In the genomic region with DNA sequence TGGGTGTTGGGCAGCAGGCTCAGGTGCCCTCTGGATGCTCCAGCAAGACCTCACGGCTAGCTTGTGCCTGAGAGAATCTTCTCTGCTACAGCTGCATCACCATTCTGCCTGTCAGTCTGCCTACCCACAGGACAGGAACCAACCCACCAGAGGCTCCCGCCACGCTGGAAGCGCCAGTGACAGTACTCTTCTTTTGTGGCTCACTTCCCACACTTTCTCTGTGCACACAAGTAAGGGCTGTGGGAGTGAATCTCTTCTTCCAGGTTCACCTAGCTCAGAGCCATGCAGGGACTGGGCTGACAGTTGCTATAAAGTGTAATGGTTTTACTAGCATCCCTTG, we compare ENCODE assay signal across 11 mouse cellular contexts. TPM values are rescaled to one million over a fixed set of nuclear protein-coding genes. Genes with fewer than 3 reads are reported as not detected.
DNase-seq lines count a peak whose midpoint lies in the region; ATAC-seq lines count a peak whose summit lies in the region.
"Had no signal": no experiment of that assay in that cellular context is flagged by ENCODE, and none has a peak within 500 bp of the region (broad histone marks: within the 10 kb centered on the region; RNA-seq: fewer than 3 reads in every experiment).

No protein-coding gene starts in this region.

- no peaks in the 10 kb centered on the region for H3K27me3 ChIP-seq in intestine, embryonic 16.5 days (replicated peaks; ENCODE audit: control insufficient read depth, insufficient read depth, low read length)

- DNase-seq in cerebellum, postnatal 10 days = peak; percentile 45 to 50
- DNase-seq in cerebellum, adult 11-12 months = no peak
- DNase-seq in layer of hippocampus, adult 9-11 months = peak; percentile 36
- no peak for DNase-seq in layer of hippocampus, postnatal 25 days (ENCODE audit: extremely low spot score in 1 of 2, low spot score in 1 of 2)
- DNase-seq in right cerebral cortex, postnatal 14 days = peak; percentile 29
- DNase-seq in spleen, postnatal 36 days (ENCODE audit: low spot score in 2 of 2) = no peak
- no peak for DNase-seq in cerebellum, adult 9-11 months
- DNase-seq: kidney, adult 11 months; thymus, postnatal 25 days had no signal

- H3K4me2 ChIP-seq in intestine, embryonic 16.5 days (ENCODE audit: low read depth, low read length) = no peak overlapping the region

- peaks cover 21% of the 10 kb centered on the region for H3K4me1 ChIP-seq in intestine, embryonic 16.5 days (ENCODE audit: control insufficient read depth, insufficient read depth, low read length)

- H3K27ac ChIP-seq in intestine, embryonic 16.5 days (ENCODE audit: low read length) = peak overlapping the region; percentile 79; the same call in 1 of the 2 replicates

- no peak overlapping the region for H3K4me3 ChIP-seq in intestine, embryonic 16.5 days (ENCODE audit: low read length)

- no peaks in the 10 kb centered on the region for H3K9me3 ChIP-seq in intestine, embryonic 16.5 days (ENCODE audit: control insufficient read depth, low read length)

- H3K36me3 ChIP-seq in intestine, embryonic 16.5 days (ENCODE audit: control insufficient read depth, insufficient read depth, low read length) = no peaks in the 10 kb centered on the region

- H3K9ac ChIP-seq in intestine, embryonic 16.5 days (ENCODE audit: low read depth, low read length) = no peak overlapping the region

- no peak for ATAC-seq in intestine, embryonic 16.5 days

- 86% methylated on average over 4 of the region's 4 CpGs for WGBS in intestine, embryonic 16.5 days

RNA-seq across cellular contexts. Expression of gene Gm49361, which starts 39.2 kb away (rescaled TPM):
- total RNA-seq in layer of hippocampus, postnatal 25 days (2021) = 1 to 10 TPM in 1 of 2 experiments, under 1 TPM in 1; 0.92 to 4.6 TPM
- polyA plus RNA-seq in intestine, embryonic 16.5 days (2015; fragmentation: Nextera tagmentation; extraction: Ambion mirVana) = not detected in 2 replicates
- total RNA-seq: neutrophil, adult 5-6 weeks had no signal

RNA-seq across cellular contexts. Expression of gene Xpo4, which starts 41.5 kb away (rescaled TPM):
- total RNA-seq in layer of hippocampus, postnatal 25 days (2021) = 10 to 100 TPM; 11.8 to 15.4 TPM
- 16.1 and 17.0 TPM in 2 replicates for polyA plus RNA-seq in intestine, embryonic 16.5 days (2015; fragmentation: Nextera tagmentation; extraction: Ambion mirVana)

RNA-seq across cellular contexts. Expression of gene Lats2, which starts 51.5 kb away (rescaled TPM):
- total RNA-seq in layer of hippocampus, postnatal 25 days (2021) = 10 to 100 TPM; 36.8 to 43.0 TPM
- polyA plus RNA-seq in intestine, embryonic 16.5 days (2015; fragmentation: Nextera tagmentation; extraction: Ambion mirVana) = 11.5 and 13.4 TPM in 2 replicates

Comparison
In these comparisons a context has a peak if more than half of its experiments do, and no peak if none do; other contexts are left out.
1. DNase-seq: peak in cerebellum, postnatal 10 days (2 of 2), layer of hippocampus, adult 9-11 months (single experiment) and right cerebral cortex, postnatal 14 days (single experiment); none in cerebellum, adult 11-12 months (single experiment), layer of hippocampus, postnatal 25 days (0 of 2), spleen, postnatal 36 days (0 of 2) and cerebellum, adult 9-11 months (single experiment).